Mouse (Mus musculus): ENCODE data around the gene Uvrag.
"Not testable (repeated sequence)": the region's sequence is repeated elsewhere in the genome, so short reads cannot be mapped to it uniquely, and the experiment has no call there.

Uvrag gene

GRCm38 (mm10) chr7:99064795-99065194 lies 76.1 kb downstream of the Uvrag start:
- intact Hi-C loops (cut with DNase I), result no loop called here

- intact Hi-C loops (cut with DNase I), result not testable (repeated sequence)
Observed at GRCm38 (mm10) chr7:99062263-99062662, 78.7 kb downstream of the Uvrag start.

- intact Hi-C loops (cut with DNase I), result no loop called here
Observed at GRCm38 (mm10) chr7:99061056-99061680, 79.8 kb downstream of the Uvrag start.

GRCm38 (mm10) chr7:99060476-99060875 lies 80.5 kb downstream of the Uvrag start:
- intact Hi-C loops (cut with DNase I), result no loop called here

GRCm38 (mm10) chr7:99059934-99060333 lies 81.0 kb downstream of the Uvrag start:
- intact Hi-C loops (cut with DNase I), result no loop called here

- intact Hi-C loops (cut with DNase I), result no loop called here
Observed at GRCm38 (mm10) chr7:99057053-99057630, 83.8 kb downstream of the Uvrag start.

- intact Hi-C loops (cut with DNase I), result no loop called here
Observed at GRCm38 (mm10) chr7:99053626-99054025, 87.3 kb downstream of the Uvrag start.

- intact Hi-C loops (cut with DNase I), result no loop called here
Observed at GRCm38 (mm10) chr7:99052471-99053241, 88.3 kb downstream of the Uvrag start.

- intact Hi-C loops (cut with DNase I), result no loop called here
Observed at GRCm38 (mm10) chr7:99050882-99051281, 90.1 kb downstream of the Uvrag start.

GRCm38 (mm10) chr7:99049897-99050296 lies 91.0 kb downstream of the Uvrag start:
- intact Hi-C loops (cut with DNase I), result no loop called here

GRCm38 (mm10) chr7:99046545-99047206 lies 94.3 kb downstream of the Uvrag start:
- intact Hi-C loops (cut with DNase I), result no loop called here

- intact Hi-C loops (cut with DNase I), result no loop called here
Observed at GRCm38 (mm10) chr7:99045525-99045924, 95.4 kb downstream of the Uvrag start.

GRCm38 (mm10) chr7:99043923-99044322 lies 97.0 kb downstream of the Uvrag start:
- intact Hi-C loops (cut with DNase I), result no loop called here

- intact Hi-C loops (cut with DNase I), result no loop called here
Observed at GRCm38 (mm10) chr7:99043322-99043721, 97.6 kb downstream of the Uvrag start.

- intact Hi-C loops (cut with DNase I), result no loop called here
Observed at GRCm38 (mm10) chr7:99041818-99042217, 99.1 kb downstream of the Uvrag start.

GRCm38 (mm10) chr7:99039912-99040311 lies 101.0 kb downstream of the Uvrag start:
- intact Hi-C loops (cut with DNase I), result no loop called here

GRCm38 (mm10) chr7:99036284-99036683 lies 104.7 kb downstream of the Uvrag start:
- intact Hi-C loops (cut with DNase I), result no loop called here

- intact Hi-C loops (cut with DNase I), result no loop called here
Observed at GRCm38 (mm10) chr7:99034909-99035308, 106.0 kb downstream of the Uvrag start.

- intact Hi-C loops (cut with DNase I), result no loop called here
Observed at GRCm38 (mm10) chr7:99033838-99034237, 107.1 kb downstream of the Uvrag start.

- intact Hi-C loops (cut with DNase I), result no loop called here
Observed at GRCm38 (mm10) chr7:99033314-99033713, 107.6 kb downstream of the Uvrag start.

GRCm38 (mm10) chr7:99032051-99032450 lies 108.9 kb downstream of the Uvrag start:
- intact Hi-C loops (cut with DNase I), result no loop called here

GRCm38 (mm10) chr7:99028108-99028507 lies 112.8 kb downstream of the Uvrag start:
- intact Hi-C loops (cut with DNase I), result no loop called here

All from adrenal gland (tissue).